Mouse (Mus musculus): ENCODE measurements around the gene Nabp2.

GRCm38 (mm10) chr10:128378462-128378861, 32.8 kb downstream of the Nabp2 start:
- TF ChIP-seq USF1 (IDR thresholded peaks at IDR 0.05; ENCODE audit: low read depth) = no peak
- TF ChIP-seq FOSL1 (IDR thresholded peaks at IDR 0.05; ENCODE audit: insufficient read depth, low read length, poor library complexity, severe bottlenecking) = no peak
